Mouse (Mus musculus) liver, postnatal 0 days (tissue): ENCODE measurements around the gene Tbc1d1.

Experiments
- CTCF ChIP-seq: sonication (generic); IDR thresholded peaks from 2 replicates; pipeline ENCODE4 v1.5.1; 2016; ENCODE audit warnings: antibody characterized with exemption, low read depth
- EP300 ChIP-seq: IDR thresholded peaks from 2 replicates; pipeline ENCODE4 v1.6.1; 2016; ENCODE audit warnings: antibody characterized with exemption, low read depth, mild to moderate bottlenecking

DNA sequence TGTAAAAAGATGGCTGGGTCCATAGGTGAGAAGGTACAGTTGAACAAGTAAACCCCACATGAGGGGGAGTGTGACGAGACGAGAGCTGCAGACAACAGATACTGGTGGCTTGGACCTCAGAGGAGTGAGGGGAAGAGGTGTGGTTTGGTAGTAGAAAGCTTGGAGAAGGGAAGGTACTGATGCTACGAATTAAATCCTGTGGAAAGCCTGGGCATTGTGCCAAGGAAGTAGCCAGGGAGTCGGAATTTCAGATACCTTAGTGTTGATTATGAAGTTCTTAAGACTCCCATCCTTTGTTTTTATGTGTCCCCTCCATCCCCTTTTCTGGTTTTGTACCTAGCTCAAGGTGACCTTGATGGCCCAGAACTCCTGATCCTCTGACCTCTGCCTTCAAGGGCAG is 124.5 kb downstream of the Tbc1d1 start:
- no peak for TF ChIP-seq CTCF
- no peak for TF ChIP-seq EP300
